12 mouse cellular contexts compared by ENCODE assay signal in genomic region chr4:150059841-150060468, GRCm38 (mm10). TPM values are rescaled to one million over a fixed set of nuclear protein-coding genes. Genes with fewer than 3 reads are reported as not detected.
DNase-seq lines count a peak whose midpoint lies in the region; ATAC-seq lines count a peak whose summit lies in the region.
"Had no signal": no experiment of that assay in that cellular context is flagged by ENCODE, and none has a peak within 500 bp of the region (broad histone marks: within the 10 kb centered on the region; RNA-seq: fewer than 3 reads in every experiment).

No protein-coding gene starts in this region.

- WGBS in liver, embryonic 16.5 days (ENCODE audit: insufficient replicate concordance): 33% methylated on average over 9 of the region's 9 CpGs
- WGBS in embryonic facial prominence, embryonic 14.5 days: 42% methylated on average over 9 of the region's 9 CpGs

- H3K9me3 ChIP-seq in liver, embryonic 16.5 days (replicated peaks; ENCODE audit: control insufficient read depth, low read length): no peaks in the 10 kb centered on the region
- no peaks in the 10 kb centered on the region for H3K9me3 ChIP-seq in embryonic facial prominence, embryonic 14.5 days (ENCODE audit: control insufficient read depth, low read length)
- H3K9me3 ChIP-seq: midbrain, embryonic 12.5 days had no signal

- no peak for DNase-seq in liver
- peak; percentile 55 for DNase-seq in Muller cell, postnatal 12 days (ENCODE audit: inconsistent ontology term)
- peak; percentile 59 for DNase-seq in embryonic facial prominence, embryonic 14.5 days (ENCODE audit: low spot score)
- DNase-seq in gastrocnemius, postnatal 25 days: no peak
- no peak for DNase-seq in layer of hippocampus, adult 9-11 months
- no peak for DNase-seq in left cerebral cortex, postnatal 4 days
- DNase-seq: cerebellum, adult 11 months; thymus, postnatal 14 days had no signal

- H3K4me3 ChIP-seq in liver, embryonic 16.5 days (ENCODE audit: low read depth, low read length): no peak overlapping the region
- H3K4me3 ChIP-seq in embryonic facial prominence, embryonic 14.5 days (ENCODE audit: low read depth, low read length): no peak overlapping the region
- H3K4me3 ChIP-seq: layer of hippocampus, adult 2 months; midbrain, embryonic 12.5 days had no signal

- H3K4me1 ChIP-seq in liver, embryonic 16.5 days (ENCODE audit: control insufficient read depth, low read depth, low read length): no peaks in the 10 kb centered on the region; the same call in 1 of the 2 replicates
- H3K4me1 ChIP-seq in embryonic facial prominence, embryonic 14.5 days (ENCODE audit: control insufficient read depth, insufficient read depth, low read length): peaks cover 14% of the 10 kb centered on the region

- H3K27me3 ChIP-seq in liver, embryonic 16.5 days (ENCODE audit: control insufficient read depth, insufficient read depth, low read depth, low read length): no peaks in the 10 kb centered on the region
- no peaks in the 10 kb centered on the region for H3K27me3 ChIP-seq in embryonic facial prominence, embryonic 14.5 days (replicated peaks; ENCODE audit: control insufficient read depth, insufficient read depth, low read length)

- H3K9ac ChIP-seq in liver, embryonic 16.5 days (ENCODE audit: low read depth, low read length): no peak overlapping the region
- no peak overlapping the region for H3K9ac ChIP-seq in embryonic facial prominence, embryonic 14.5 days (ENCODE audit: low read depth, low read length)
- H3K9ac ChIP-seq: midbrain, embryonic 12.5 days had no signal

- peak overlapping the region; percentile 10 for H3K27ac ChIP-seq in liver, embryonic 16.5 days (ENCODE audit: low read length)
- peak overlapping the region; percentile 61 for H3K27ac ChIP-seq in embryonic facial prominence, embryonic 14.5 days (replicated peaks; ENCODE audit: low read depth, low read length)
- H3K27ac ChIP-seq: layer of hippocampus, adult 2 months; midbrain, embryonic 12.5 days had no signal

- ATAC-seq in liver, embryonic 16.5 days (ENCODE audit: low read depth): no peak
- no peak for ATAC-seq in embryonic facial prominence, embryonic 14.5 days (ENCODE audit: low read depth)
- peak; percentile 69 for ATAC-seq in megakaryocyte progenitor cell, adult 5-6 weeks (replicated peaks; ENCODE audit: poor library complexity)

- intact Hi-C loops in left cerebral cortex, postnatal 4 days (cut with DNase I): no loop called here

- no peak overlapping the region for H3K4me2 ChIP-seq in liver, embryonic 16.5 days (ENCODE audit: low read depth, low read length)
- H3K4me2 ChIP-seq in embryonic facial prominence, embryonic 14.5 days (ENCODE audit: low read depth, low read length): no peak overlapping the region
- H3K4me2 ChIP-seq: midbrain, embryonic 12.5 days had no signal

- H3K36me3 ChIP-seq in liver, embryonic 16.5 days (ENCODE audit: control insufficient read depth, insufficient read depth): no peaks in the 10 kb centered on the region
- peaks cover 4% of the 10 kb centered on the region; the same call in 1 of the 2 replicates for H3K36me3 ChIP-seq in embryonic facial prominence, embryonic 14.5 days (ENCODE audit: control insufficient read depth, insufficient read depth, low read length)
- H3K36me3 ChIP-seq: midbrain, embryonic 12.5 days had no signal

RNA-seq across cellular contexts. Expression of gene Gpr157, which starts 27.2 kb away (rescaled TPM):
- 0.37 and 0.74 TPM in 2 replicates for polyA plus RNA-seq in liver, embryonic 16.5 days (2015; fragmentation: Nextera tagmentation; extraction: Ambion mirVana)
- 0.50 and 0.58 TPM in 2 replicates for polyA plus RNA-seq in embryonic facial prominence, embryonic 14.5 days (2014; fragmentation: Nextera tagmentation; extraction: Ambion mirVana)
- 0.89 and 1.6 TPM in 2 replicates for total RNA-seq in megakaryocyte progenitor cell, adult 5-6 weeks (2015)
- 1.7 and 1.9 TPM in 2 replicates for total RNA-seq in megakaryocyte progenitor cell, adult 5-6 weeks (2017)
- 10 to 100 TPM; 22.8 to 35.7 TPM for total RNA-seq in gastrocnemius, postnatal 25 days (2021)
- total RNA-seq in left cerebral cortex, postnatal 4 days (2021): 1 to 10 TPM; 1.2 to 1.5 TPM

RNA-seq across cellular contexts. Expression of gene H6pd, which starts 51.1 kb away (rescaled TPM):
- polyA plus RNA-seq in liver, embryonic 16.5 days (2015; fragmentation: Nextera tagmentation; extraction: Ambion mirVana): 24.2 and 33.7 TPM in 2 replicates
- polyA plus RNA-seq in embryonic facial prominence, embryonic 14.5 days (2014; fragmentation: Nextera tagmentation; extraction: Ambion mirVana): 14.1 and 14.7 TPM in 2 replicates
- total RNA-seq in megakaryocyte progenitor cell, adult 5-6 weeks (2015): 14.6 and 15.5 TPM in 2 replicates
- total RNA-seq in megakaryocyte progenitor cell, adult 5-6 weeks (2017): 24.9 and 27.9 TPM in 2 replicates
- total RNA-seq in gastrocnemius, postnatal 25 days (2021): 10 to 100 TPM; 43.2 to 49.2 TPM
- 10 to 100 TPM; 11.7 to 13.8 TPM for total RNA-seq in left cerebral cortex, postnatal 4 days (2021)

RNA-seq across cellular contexts. Expression of gene Slc2a5, which starts 59.1 kb away (rescaled TPM):
- polyA plus RNA-seq in liver, embryonic 16.5 days (2015; fragmentation: Nextera tagmentation; extraction: Ambion mirVana): 0.21 and 0.27 TPM in 2 replicates
- 3.2 and 3.5 TPM in 2 replicates for polyA plus RNA-seq in embryonic facial prominence, embryonic 14.5 days (2014; fragmentation: Nextera tagmentation; extraction: Ambion mirVana)
- total RNA-seq in megakaryocyte progenitor cell, adult 5-6 weeks (2015): not detected in 2 replicates
- total RNA-seq in megakaryocyte progenitor cell, adult 5-6 weeks (2017): not detected in 2 replicates
- total RNA-seq in gastrocnemius, postnatal 25 days (2021): under 1 TPM in 1 of 2 experiments, not detected in 1; 0.54 TPM
- total RNA-seq in left cerebral cortex, postnatal 4 days (2021): 1 to 10 TPM; 1.4 to 1.5 TPM

Comparison
In these comparisons a context has a peak if more than half of its experiments do, and no peak if none do; other contexts are left out.
1. DNase-seq: peak in Muller cell, postnatal 12 days (single experiment) and embryonic facial prominence, embryonic 14.5 days (single experiment); none in liver (single experiment), gastrocnemius, postnatal 25 days (single experiment), layer of hippocampus, adult 9-11 months (single experiment) and left cerebral cortex, postnatal 4 days (single experiment).
2. RNA of gene Gpr157, which starts 27.2 kb away (total RNA-seq): 22.8 to 35.7 TPM in gastrocnemius, postnatal 25 days; 0.89 to 1.9 TPM in megakaryocyte progenitor cell, adult 5-6 weeks and 1.2 to 1.5 TPM in left cerebral cortex, postnatal 4 days; every median in the first group is over 4 times any median in the second.